Mouse (Mus musculus): Measurements from ENCODE around the gene Vps45. TPM values are rescaled to one million over a fixed set of nuclear protein-coding genes. Genes with fewer than 3 reads are reported as not detected.

Vps45 gene
- polyA plus RNA-seq (2016; fragmentation: Nextera tagmentation; extraction: Ambion mirVana): 17.6 and 18.6 TPM in 2 replicates

GRCm38 (mm10) chr3:96058231-96058896 is at the start of gene Vps45:
Gene Vps45 (minus strand): TSS chr3:96058466.
- Histone ChIP-seq H3K36me3 (peaks cover 8% of the 10 kb centered on the region), H3K9me3 (replicated peaks) (no peaks in the 10 kb centered on the region), H3K4me1 (peaks cover 15% of the 10 kb centered on the region), H3K27ac (peak within 1 kb of the TSS; percentile 92), H3K9ac (peak within 1 kb of the TSS; percentile 90), H3K4me2 (peak within 1 kb of the TSS; percentile 85), H3K4me3 (peak within 1 kb of the TSS; percentile 80), H3K27me3 (replicated peaks) (no peaks in the 10 kb centered on the region)
- 3% methylated on average over 18 of the region's 18 CpGs for WGBS (ENCODE audit: insufficient replicate concordance)
- peak; percentile 80 for ATAC-seq

GRCm38 (mm10) chr3:96106151-96106550 is 47.9 kb upstream of the Vps45 start:
- no peaks in the 10 kb centered on the region for H3K9me3 ChIP-seq (replicated peaks)
- H3K4me1 ChIP-seq: peaks cover 46% of the 10 kb centered on the region
- H3K36me3 ChIP-seq: peaks cover 3% of the 10 kb centered on the region; the same call in 1 of the 2 replicates
- ATAC-seq: no peak
- peak overlapping the region; percentile 95 for H3K9ac ChIP-seq
- H3K4me2 ChIP-seq: peak overlapping the region; percentile 95
- no peak overlapping the region for H3K27ac ChIP-seq
- no peaks in the 10 kb centered on the region for H3K27me3 ChIP-seq (replicated peaks)
- WGBS (ENCODE audit: insufficient replicate concordance): 81% methylated on average over 4 of the region's 4 CpGs
- H3K4me3 ChIP-seq: no peak overlapping the region

DNA sequence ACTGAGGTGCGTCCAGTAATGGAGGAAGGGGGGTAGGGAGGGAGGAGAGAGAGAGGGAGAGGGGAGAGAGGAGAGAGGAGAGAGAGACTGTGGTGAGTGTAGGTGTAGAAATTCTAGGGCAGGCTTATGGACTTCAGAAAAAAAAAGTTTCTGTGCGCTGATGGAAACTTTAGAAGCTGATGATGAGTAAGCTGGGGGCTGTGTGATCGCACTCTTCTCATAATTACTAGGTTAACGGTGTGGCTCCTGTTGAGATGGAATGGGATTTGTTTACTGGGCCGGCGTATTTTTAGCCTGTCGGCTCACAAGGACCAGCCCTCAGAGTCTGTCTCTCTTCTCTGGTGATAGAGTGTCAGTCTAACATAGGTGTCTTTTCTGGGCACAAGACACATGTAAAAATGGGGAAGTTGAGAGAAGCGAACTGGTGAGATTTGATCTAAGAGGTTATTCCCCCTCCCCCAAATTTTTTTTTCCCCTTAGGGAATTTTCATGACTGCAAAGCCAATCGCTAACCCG is 47.0 kb upstream of the Vps45 start:
- no peaks in the 10 kb centered on the region for H3K27me3 ChIP-seq (replicated peaks)
- WGBS (ENCODE audit: insufficient replicate concordance): 6% methylated on average over 10 of the region's 10 CpGs
- no peaks in the 10 kb centered on the region for H3K9me3 ChIP-seq (replicated peaks)
- H3K36me3 ChIP-seq: peaks cover 3% of the 10 kb centered on the region; the same call in 1 of the 2 replicates
- H3K4me3 ChIP-seq: peak overlapping the region; percentile 93
- peak overlapping the region; percentile 95 for H3K4me2 ChIP-seq
- H3K4me1 ChIP-seq: peaks cover 46% of the 10 kb centered on the region
- peak overlapping the region; percentile 92 for H3K27ac ChIP-seq
- ATAC-seq: peak; percentile 53
- H3K9ac ChIP-seq: peak overlapping the region; percentile 95

DNA sequence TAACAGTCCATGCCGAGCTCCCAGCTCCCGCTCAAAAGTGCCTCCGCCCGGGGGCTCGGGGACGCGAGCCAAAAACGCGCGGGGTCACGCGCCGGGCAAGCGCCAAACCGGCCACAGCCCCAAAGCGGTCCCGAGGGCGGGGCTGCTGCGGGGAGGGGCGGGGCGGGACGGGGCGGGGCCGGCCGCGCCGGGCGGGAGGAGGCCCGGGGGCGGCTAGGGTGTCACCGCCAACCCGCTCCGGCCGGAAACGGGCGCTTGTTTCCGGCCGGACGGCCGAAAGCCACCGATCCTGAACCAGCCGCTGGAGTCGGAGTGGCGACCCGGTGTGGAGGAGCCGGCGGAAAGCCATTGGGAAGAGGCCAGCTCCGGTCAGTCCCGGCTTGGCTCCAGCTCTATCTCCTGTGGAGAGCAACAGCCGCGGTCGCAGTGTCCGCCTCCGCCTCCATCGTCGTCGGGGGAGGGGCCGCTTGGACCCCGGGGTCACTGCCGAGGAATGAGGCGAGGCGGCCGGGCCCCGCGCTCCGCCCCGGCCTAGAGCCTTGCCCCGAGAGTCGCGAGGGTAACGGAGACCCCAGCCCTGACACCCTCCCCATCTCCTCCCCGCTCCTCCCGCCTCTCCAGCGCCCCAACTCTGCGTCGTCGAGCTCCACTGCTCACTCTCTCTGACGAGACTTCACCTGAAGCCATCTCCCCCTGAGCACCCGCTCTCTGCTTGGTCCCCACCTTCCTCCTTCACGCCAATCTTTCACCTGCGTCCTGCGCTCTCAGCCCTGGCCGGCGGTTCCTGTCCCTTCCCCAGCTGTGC is 46.2 kb upstream of the Vps45 start, which contains the start of gene Otud7b:
TSS of gene Otud7b (plus strand) at position 267 of the 805 bp plus-strand sequence.
- Histone ChIP-seq H3K4me2 (peak within 1 kb of the TSS; percentile 95), H3K4me1 (peaks cover 46% of the 10 kb centered on the region), H3K27me3 (replicated peaks) (no peaks in the 10 kb centered on the region), H3K4me3 (peak within 1 kb of the TSS; percentile 93), H3K9me3 (replicated peaks) (no peaks in the 10 kb centered on the region), H3K9ac (peak within 1 kb of the TSS; percentile 95), H3K36me3 (peaks cover 3% of the 10 kb centered on the region; the same call in 1 of the 2 replicates), H3K27ac (peak within 1 kb of the TSS; percentile 92)
- under 1% methylated on average over 82 of the region's 84 CpGs for WGBS (ENCODE audit: insufficient replicate concordance)
- ATAC-seq: peak; percentile 91

GRCm38 (mm10) chr3:96103901-96104260 is 45.6 kb upstream of the Vps45 start:
- Histone ChIP-seq H3K4me3 (peak overlapping the region; percentile 93), H3K4me2 (peak overlapping the region; percentile 95), H3K36me3 (peaks cover 3% of the 10 kb centered on the region; the same call in 1 of the 2 replicates), H3K9ac (peak overlapping the region; percentile 95), H3K4me1 (peaks cover 43% of the 10 kb centered on the region), H3K27me3 (replicated peaks) (no peaks in the 10 kb centered on the region), H3K27ac (peak overlapping the region; percentile 92), H3K9me3 (replicated peaks) (no peaks in the 10 kb centered on the region)
- 7% methylated on average over 8 of the region's 8 CpGs for WGBS (ENCODE audit: insufficient replicate concordance)
- no peak; the same call in 1 of the 2 replicates for ATAC-seq

DNA sequence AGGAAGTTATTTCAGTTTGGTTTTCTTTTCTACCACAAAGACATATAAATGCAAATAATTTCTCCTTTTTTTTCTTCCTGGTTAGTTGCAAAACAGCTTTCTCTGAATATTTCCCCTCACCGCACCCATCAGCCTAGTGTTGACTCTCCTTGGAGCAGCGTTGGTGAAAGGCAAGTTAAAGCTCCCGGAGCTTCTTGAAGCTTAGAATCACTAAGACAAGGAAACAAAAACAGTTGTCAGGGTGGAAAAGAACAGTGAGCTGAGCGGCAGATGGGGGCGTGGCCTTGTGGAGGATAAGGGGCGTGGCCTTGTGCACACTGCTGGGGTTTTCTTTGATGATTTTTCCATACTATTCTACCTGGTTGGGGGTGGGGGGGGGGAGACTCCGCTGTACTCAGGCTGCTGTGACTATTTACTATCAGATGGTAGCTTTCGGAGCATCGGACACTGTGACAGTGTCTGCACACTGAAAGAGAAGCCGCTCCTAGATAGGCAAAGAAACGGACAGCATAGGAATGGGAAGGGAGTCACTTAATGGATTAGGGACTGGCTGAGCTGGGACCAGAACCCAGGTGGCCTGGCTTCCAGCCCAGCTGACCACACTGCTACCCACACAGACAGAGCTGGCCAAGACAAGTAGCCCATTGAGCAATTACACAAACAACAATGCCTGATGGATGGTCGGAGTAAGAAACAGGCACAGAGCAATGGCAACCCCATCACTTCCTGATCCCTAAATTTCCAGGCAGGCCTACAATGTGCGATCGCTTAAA is 44.0 kb upstream of the Vps45 start:
- H3K27ac ChIP-seq: no peak overlapping the region
- H3K4me1 ChIP-seq: peaks cover 40% of the 10 kb centered on the region
- no peaks in the 10 kb centered on the region for H3K36me3 ChIP-seq
- peak overlapping the region; percentile 34 for H3K4me3 ChIP-seq
- no peaks in the 10 kb centered on the region for H3K27me3 ChIP-seq (replicated peaks)
- no peak for ATAC-seq
- H3K4me2 ChIP-seq: peak overlapping the region; percentile 61
- H3K9me3 ChIP-seq (replicated peaks): no peaks in the 10 kb centered on the region
- WGBS (ENCODE audit: insufficient replicate concordance): 27% methylated on average over 14 of the region's 14 CpGs
- peak overlapping the region; percentile 59 for H3K9ac ChIP-seq

DNA sequence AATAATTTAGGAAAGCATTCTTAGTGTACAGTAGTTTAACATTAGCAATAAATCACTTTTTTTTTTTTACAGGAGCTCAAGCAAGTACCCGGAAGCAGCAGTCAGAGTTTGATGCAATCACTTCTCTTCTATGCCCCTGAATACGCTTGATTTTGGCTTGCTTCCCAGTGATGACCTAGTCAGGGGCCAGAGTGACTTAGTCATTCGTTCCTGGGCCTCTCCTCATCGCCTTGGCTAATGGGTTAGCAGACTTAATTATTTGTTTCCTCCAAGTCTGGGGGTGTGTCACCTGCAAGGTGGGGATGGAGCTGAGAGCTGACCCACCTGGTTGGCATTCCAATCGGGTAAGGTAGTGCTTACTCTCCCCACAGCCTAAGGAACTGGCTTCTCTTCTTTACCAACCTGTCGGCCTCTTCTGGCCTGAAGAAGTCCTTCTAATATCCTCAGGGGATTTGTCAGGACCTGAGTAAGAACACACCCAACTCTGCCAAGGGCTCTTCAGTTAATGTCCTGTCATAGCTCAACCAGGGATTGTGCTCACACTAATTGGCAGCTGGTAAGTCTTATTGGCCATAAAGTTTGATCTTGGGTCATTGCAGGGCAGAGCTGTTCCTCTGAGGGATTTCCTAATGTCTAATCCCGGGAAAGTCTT is 40.5 kb upstream of the Vps45 start:
- H3K4me3 ChIP-seq: no peak overlapping the region
- ATAC-seq: no peak
- H3K4me2 ChIP-seq: no peak overlapping the region
- H3K27ac ChIP-seq: no peak overlapping the region
- WGBS (ENCODE audit: insufficient replicate concordance): 54% methylated on average over 7 of the region's 7 CpGs
- no peaks in the 10 kb centered on the region for H3K27me3 ChIP-seq (replicated peaks)
- peaks cover 23% of the 10 kb centered on the region for H3K4me1 ChIP-seq
- H3K36me3 ChIP-seq: no peaks in the 10 kb centered on the region
- no peak overlapping the region for H3K9ac ChIP-seq
- H3K9me3 ChIP-seq (replicated peaks): no peaks in the 10 kb centered on the region

GRCm38 (mm10) chr3:96098168-96098567 is 39.9 kb upstream of the Vps45 start:
- H3K36me3 ChIP-seq: no peaks in the 10 kb centered on the region
- H3K27ac ChIP-seq: no peak overlapping the region

DNA sequence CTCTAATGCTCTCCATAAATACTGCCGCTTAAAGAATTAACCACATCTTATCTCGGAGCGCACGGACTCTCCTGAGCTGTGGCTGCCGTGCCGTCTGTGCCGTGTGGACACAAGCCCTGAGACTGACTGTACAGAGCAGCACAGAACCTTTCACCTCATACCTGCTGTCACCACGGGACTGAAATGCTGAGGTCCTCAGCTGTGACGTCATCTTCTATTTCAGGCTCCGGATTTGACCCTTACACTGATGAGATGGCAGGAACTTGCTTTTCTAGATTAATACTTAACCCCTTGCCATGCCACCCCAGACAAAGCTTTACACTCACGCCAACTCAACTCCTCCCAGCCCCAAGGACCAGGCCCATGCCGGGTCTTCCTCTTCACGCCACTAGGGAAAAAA is 35.9 kb upstream of the Vps45 start:
- Histone ChIP-seq H3K4me3 (no peak overlapping the region), H3K9me3 (replicated peaks) (no peaks in the 10 kb centered on the region), H3K27ac (no peak overlapping the region), H3K4me1 (peaks cover 5% of the 10 kb centered on the region; the same call in 1 of the 2 replicates), H3K4me2 (no peak overlapping the region), H3K27me3 (replicated peaks) (no peaks in the 10 kb centered on the region), H3K36me3 (no peaks in the 10 kb centered on the region), H3K9ac (no peak overlapping the region)
- ATAC-seq: peak; percentile 55
- WGBS (ENCODE audit: insufficient replicate concordance): 64% methylated on average over 13 of the region's 13 CpGs

More at GRCm38 (mm10) chr3:96098168-96098567, 39.9 kb upstream of the Vps45 start:
- Histone ChIP-seq H3K4me3 (no peak overlapping the region), H3K9ac (no peak overlapping the region), H3K4me2 (no peak overlapping the region), H3K27me3 (replicated peaks) (no peaks in the 10 kb centered on the region), H3K4me1 (peaks cover 17% of the 10 kb centered on the region), H3K9me3 (replicated peaks) (no peaks in the 10 kb centered on the region)
- no peak for ATAC-seq
- WGBS (ENCODE audit: insufficient replicate concordance): 44% methylated on average over 4 of the region's 4 CpGs

- Histone ChIP-seq H3K9me3 (replicated peaks) (no peaks in the 10 kb centered on the region), H3K4me1 (peaks cover 5% of the 10 kb centered on the region; the same call in 1 of the 2 replicates), H3K27ac (no peak overlapping the region), H3K4me3 (no peak overlapping the region), H3K36me3 (no peaks in the 10 kb centered on the region), H3K9ac (no peak overlapping the region), H3K4me2 (no peak overlapping the region), H3K27me3 (replicated peaks) (no peaks in the 10 kb centered on the region)
- WGBS (ENCODE audit: insufficient replicate concordance): 63% methylated on average over 13 of the region's 13 CpGs
- ATAC-seq: no peak
Observed at GRCm38 (mm10) chr3:96093509-96093908, 35.2 kb upstream of the Vps45 start.

DNA sequence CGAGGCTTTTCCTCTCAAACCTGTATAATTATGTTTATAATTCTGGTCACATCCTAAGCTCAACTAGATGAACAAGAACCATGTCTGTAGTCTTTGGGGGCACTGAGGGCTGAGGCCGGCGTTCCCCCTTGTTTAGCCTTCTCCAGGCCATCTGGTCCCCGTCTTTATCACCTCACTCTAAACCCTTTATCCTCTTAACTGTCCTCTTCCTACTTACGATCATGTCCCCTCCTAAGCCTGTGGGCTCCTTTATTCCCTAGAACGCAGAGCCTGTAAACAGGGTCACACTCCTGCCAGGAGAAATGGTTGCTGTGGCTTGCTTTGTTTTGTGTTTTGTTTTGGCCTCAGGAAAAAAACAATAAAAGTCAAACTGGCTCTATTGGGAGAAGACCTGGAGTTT is 33.7 kb upstream of the Vps45 start:
- H3K36me3 ChIP-seq: no peaks in the 10 kb centered on the region
- H3K4me2 ChIP-seq: no peak overlapping the region
- no peaks in the 10 kb centered on the region for H3K27me3 ChIP-seq (replicated peaks)
- H3K9ac ChIP-seq: no peak overlapping the region
- no peak overlapping the region for H3K27ac ChIP-seq
- no peak overlapping the region for H3K4me3 ChIP-seq
- H3K4me1 ChIP-seq: peaks cover 9% of the 10 kb centered on the region; the same call in 1 of the 2 replicates
- no peaks in the 10 kb centered on the region for H3K9me3 ChIP-seq (replicated peaks)
- 71% methylated on average over 6 of the region's 6 CpGs for WGBS (ENCODE audit: insufficient replicate concordance)
- no peak for ATAC-seq

Data from liver, embryonic 12.5 days (tissue).